Mouse (Mus musculus): ENCODE measurements around the gene Gtf2h5.

GRCm38 (mm10) chr17:6052801-6053200, 26.8 kb upstream of the Gtf2h5 start:
- TF ChIP-seq CTCF (IDR thresholded peaks at IDR 0.05; ENCODE audit: extremely low read depth, insufficient read length, insufficient replicate concordance, low read depth, low read length) (no peak), POLR2A (IDR thresholded peaks at IDR 0.05; ENCODE audit: low read depth, low read length) (no peak)

Data from small intestine, adult 2 months (tissue).